Mouse (Mus musculus): Measurements from ENCODE around the gene Mrap2.

GRCm38 (mm10) chr9:87202431-87202830 is 58.3 kb downstream of the Mrap2 start:
- no peak for TF ChIP-seq TAL1 (IDR thresholded peaks at IDR 0.05; ENCODE audit: low read length)
- no peak for TF ChIP-seq GATA1 (IDR thresholded peaks at IDR 0.05; ENCODE audit: low read length)
